Comparison of ENCODE assay signal across 8 mouse cellular contexts in the genomic region with DNA sequence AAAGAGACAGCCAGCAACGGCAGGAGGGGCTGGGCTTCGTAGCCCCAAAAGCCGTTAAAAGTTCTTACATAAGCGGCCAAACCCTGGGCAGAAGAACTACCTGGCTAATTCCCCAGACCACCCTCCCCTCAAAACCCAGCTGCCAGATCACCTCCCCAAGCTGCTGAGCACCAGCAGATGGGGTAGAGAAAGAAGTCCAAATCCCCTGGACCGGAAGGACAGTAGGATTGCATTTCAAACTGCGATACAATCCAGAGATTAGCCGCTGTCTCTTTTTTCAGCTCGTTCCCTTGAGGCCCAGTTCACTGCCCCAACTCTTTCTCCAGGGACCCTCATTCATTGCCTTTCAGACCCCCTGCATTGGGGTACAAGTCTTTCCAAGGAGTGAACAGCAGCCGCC. TPM values are rescaled to one million over a fixed set of nuclear protein-coding genes. Genes with fewer than 3 reads are reported as not detected.
DNase-seq lines count a peak whose midpoint lies in the region; ATAC-seq and TF ChIP-seq lines count a peak whose summit lies in the region.

No protein-coding gene starts in this region.

- 0 out of 2 replicates have a peak, but pooled peaks cover 3% of the 10 kb centered on the region for H3K27me3 ChIP-seq in liver, adult 2 months (ENCODE audit: control insufficient read depth, insufficient read depth, low read length)
- peaks cover 21% of the 10 kb centered on the region for H3K27me3 ChIP-seq in embryonic facial prominence, embryonic 14.5 days (replicated peaks; ENCODE audit: control insufficient read depth, insufficient read depth, low read length)
- H3K27me3 ChIP-seq in intestine, embryonic 15.5 days (replicated peaks), result no peaks in the 10 kb centered on the region
- H3K27me3 ChIP-seq in neural tube, embryonic 13.5 days, result peaks cover 17% of the 10 kb centered on the region

- no peaks in the 10 kb centered on the region for H3K9me3 ChIP-seq in embryonic facial prominence, embryonic 14.5 days (ENCODE audit: control insufficient read depth, low read length)
- H3K9me3 ChIP-seq in intestine, embryonic 15.5 days, result no peaks in the 10 kb centered on the region
- H3K9me3 ChIP-seq in neural tube, embryonic 13.5 days, result no peaks in the 10 kb centered on the region

- ATAC-seq in embryonic facial prominence, embryonic 14.5 days (ENCODE audit: low read depth), result no peak
- no peak for ATAC-seq in intestine, embryonic 15.5 days
- no peak for ATAC-seq in neural tube, embryonic 13.5 days (ENCODE audit: low read depth)

- peaks cover 4% of the 10 kb centered on the region; the same call in 1 of the 2 replicates for H3K4me1 ChIP-seq in liver, adult 2 months (ENCODE audit: control insufficient read depth, insufficient read depth, low read length)
- peaks cover 21% of the 10 kb centered on the region for H3K4me1 ChIP-seq in embryonic facial prominence, embryonic 14.5 days (ENCODE audit: control insufficient read depth, insufficient read depth, low read length)
- peaks cover 32% of the 10 kb centered on the region for H3K4me1 ChIP-seq in intestine, embryonic 15.5 days (replicated peaks)
- peaks cover 53% of the 10 kb centered on the region for H3K4me1 ChIP-seq in neural tube, embryonic 13.5 days (replicated peaks)

- H3K4me3 ChIP-seq in liver, adult 2 months (ENCODE audit: insufficient read depth, low read depth, low read length), result peak overlapping the region; percentile 60; the same call in 1 of the 2 replicates
- H3K4me3 ChIP-seq in embryonic facial prominence, embryonic 14.5 days (ENCODE audit: low read depth, low read length), result peak overlapping the region; percentile 69
- peak overlapping the region; percentile 69 for H3K4me3 ChIP-seq in intestine, embryonic 15.5 days (replicated peaks)
- peak overlapping the region; percentile 64 for H3K4me3 ChIP-seq in neural tube, embryonic 13.5 days

- TF ChIP-seq POLR2A in liver, adult 2 months (IDR thresholded peaks at IDR 0.05; ENCODE audit: extremely low read depth, insufficient read depth, low read length), result no peak

- no peak for TF ChIP-seq CTCF in liver, adult 2 months (IDR thresholded peaks at IDR 0.05; ENCODE audit: low read depth, low read length)

- H3K27ac ChIP-seq in liver, adult 2 months (replicated peaks; ENCODE audit: insufficient read depth, low read depth, low read length), result no peak overlapping the region
- no peak overlapping the region for H3K27ac ChIP-seq in embryonic facial prominence, embryonic 14.5 days (replicated peaks; ENCODE audit: low read depth, low read length)
- H3K27ac ChIP-seq in intestine, embryonic 15.5 days, result no peak overlapping the region
- H3K27ac ChIP-seq in neural tube, embryonic 13.5 days (replicated peaks), result no peak overlapping the region

- no peaks in the 10 kb centered on the region for H3K79me2 ChIP-seq in liver, adult 2 months (ENCODE audit: control insufficient read depth, insufficient read depth, low read length)

- H3K9ac ChIP-seq in liver, adult 2 months (ENCODE audit: low read depth, low read length), result no peak overlapping the region
- H3K9ac ChIP-seq in embryonic facial prominence, embryonic 14.5 days (ENCODE audit: low read depth, low read length), result no peak overlapping the region; the same call in 1 of the 2 replicates
- H3K9ac ChIP-seq in intestine, embryonic 15.5 days, result peak overlapping the region; percentile 64; the same call in 1 of the 2 replicates
- H3K9ac ChIP-seq in neural tube, embryonic 13.5 days, result peak overlapping the region; percentile 77

- H3K4me2 ChIP-seq in embryonic facial prominence, embryonic 14.5 days (ENCODE audit: low read depth, low read length), result peak overlapping the region; percentile 99
- peak overlapping the region; percentile 98 for H3K4me2 ChIP-seq in intestine, embryonic 15.5 days (replicated peaks)
- H3K4me2 ChIP-seq in neural tube, embryonic 13.5 days, result peak overlapping the region; percentile 94

- H3K36me3 ChIP-seq in liver, adult 2 months (ENCODE audit: control insufficient read depth, insufficient read depth, low read length), result no peaks in the 10 kb centered on the region
- no peaks in the 10 kb centered on the region for H3K36me3 ChIP-seq in embryonic facial prominence, embryonic 14.5 days (ENCODE audit: control insufficient read depth, insufficient read depth, low read length)
- no peaks in the 10 kb centered on the region for H3K36me3 ChIP-seq in intestine, embryonic 15.5 days
- no peaks in the 10 kb centered on the region for H3K36me3 ChIP-seq in neural tube, embryonic 13.5 days

- 34% methylated on average over 9 of the region's 9 CpGs for WGBS in liver, adult 2 months
- WGBS in embryonic facial prominence, embryonic 14.5 days, result 12% methylated on average over 9 of the region's 9 CpGs
- 25% methylated on average over 9 of the region's 9 CpGs for WGBS in intestine, embryonic 15.5 days
- 9% methylated on average over 9 of the region's 9 CpGs for WGBS in neural tube, embryonic 13.5 days

- no peak for DNase-seq in liver, adult 2 months (ENCODE audit: extremely low read depth, low read depth, low spot score)
- no peak for DNase-seq in liver
- no peak for DNase-seq in embryonic facial prominence, embryonic 14.5 days (ENCODE audit: low spot score)
- DNase-seq in frontal cortex, postnatal 36 days (ENCODE audit: low spot score in 2 of 2), result no peak
- DNase-seq in thymus, postnatal 14 days, result no peak
- DNase-seq in right cerebral cortex, postnatal 25 days, result no peak

RNA-seq across cellular contexts. Expression of a gene that starts 1.0 kb away (rescaled TPM):
- 1.1 and 2.6 TPM in 2 replicates for total RNA-seq in liver, adult 2 months (2014; rRNA removed)
- polyA plus RNA-seq in liver, adult 2 months (2012; rRNA removed), result 3.4 and 5.2 TPM in 2 replicates
- polyA plus RNA-seq in embryonic facial prominence, embryonic 14.5 days (2014; fragmentation: Nextera tagmentation; extraction: Ambion mirVana), result 47.1 and 50.7 TPM in 2 replicates
- 44.7 and 44.8 TPM in 2 replicates for polyA plus RNA-seq in intestine, embryonic 15.5 days (2015; fragmentation: Nextera tagmentation; extraction: Ambion mirVana)
- 84.7 and 91.1 TPM in 2 replicates for polyA plus RNA-seq in neural tube, embryonic 13.5 days (2015; fragmentation: Nextera tagmentation; extraction: Ambion mirVana)

RNA-seq across cellular contexts. Expression of a gene that starts 35.8 kb away (rescaled TPM):
- under 0.01 TPM in 1 of 2 replicates, not detected in the other for total RNA-seq in liver, adult 2 months (2014; rRNA removed)
- 0.02 and 0.11 TPM in 2 replicates for polyA plus RNA-seq in liver, adult 2 months (2012; rRNA removed)
- 0.82 and 1.4 TPM in 2 replicates for polyA plus RNA-seq in embryonic facial prominence, embryonic 14.5 days (2014; fragmentation: Nextera tagmentation; extraction: Ambion mirVana)
- 0.40 and 0.50 TPM in 2 replicates for polyA plus RNA-seq in intestine, embryonic 15.5 days (2015; fragmentation: Nextera tagmentation; extraction: Ambion mirVana)
- polyA plus RNA-seq in neural tube, embryonic 13.5 days (2015; fragmentation: Nextera tagmentation; extraction: Ambion mirVana), result 4.8 TPM in 2 replicates

RNA-seq across cellular contexts. Expression of a gene that starts 50.4 kb away (rescaled TPM):
- total RNA-seq in liver, adult 2 months (2014; rRNA removed), result 8.0 and 9.7 TPM in 2 replicates
- polyA plus RNA-seq in liver, adult 2 months (2012; rRNA removed), result 3.0 and 3.3 TPM in 2 replicates
- 35.9 and 39.5 TPM in 2 replicates for polyA plus RNA-seq in embryonic facial prominence, embryonic 14.5 days (2014; fragmentation: Nextera tagmentation; extraction: Ambion mirVana)
- polyA plus RNA-seq in intestine, embryonic 15.5 days (2015; fragmentation: Nextera tagmentation; extraction: Ambion mirVana), result 24.9 and 28.4 TPM in 2 replicates
- polyA plus RNA-seq in neural tube, embryonic 13.5 days (2015; fragmentation: Nextera tagmentation; extraction: Ambion mirVana), result 41.3 and 44.4 TPM in 2 replicates

RNA-seq across cellular contexts. Expression of a gene that starts 57.1 kb away (rescaled TPM):
- 2.5 and 3.3 TPM in 2 replicates for total RNA-seq in liver, adult 2 months (2014; rRNA removed)
- 4.0 and 5.8 TPM in 2 replicates for polyA plus RNA-seq in liver, adult 2 months (2012; rRNA removed)
- 44.1 and 46.5 TPM in 2 replicates for polyA plus RNA-seq in embryonic facial prominence, embryonic 14.5 days (2014; fragmentation: Nextera tagmentation; extraction: Ambion mirVana)
- polyA plus RNA-seq in intestine, embryonic 15.5 days (2015; fragmentation: Nextera tagmentation; extraction: Ambion mirVana), result 32.4 and 34.6 TPM in 2 replicates
- polyA plus RNA-seq in neural tube, embryonic 13.5 days (2015; fragmentation: Nextera tagmentation; extraction: Ambion mirVana), result 34.6 and 36.6 TPM in 2 replicates

Comparison
In these comparisons a context has a peak if more than half of its experiments do, and no peak if none do; other contexts are left out.
1. H3K9ac ChIP-seq: peak in intestine, embryonic 15.5 days (single experiment) and neural tube, embryonic 13.5 days (single experiment); none in liver, adult 2 months (single experiment) and embryonic facial prominence, embryonic 14.5 days (single experiment).
2. Peak in every context shown above with its lines, with median percentiles within 50 percentile points of each other: H3K4me3 ChIP-seq and H3K4me2 ChIP-seq.